Mouse (Mus musculus) bone marrow, adult 2 months (tissue): Measurements from ENCODE around the gene Snx9.

Experiments
- CTCF ChIP-seq: fragments of 200-500 bp; IDR thresholded peaks from 2 replicates; pipeline ENCODE4 v1.5.1; 2011; ENCODE audit warnings: low read length, control low read depth; ENCODE audit not compliant: control insufficient read depth, insufficient read depth
- POLR2A ChIP-seq: fragments of 200-500 bp; IDR thresholded peaks from 2 replicates; pipeline ENCODE4 v1.6.1; 2011; ENCODE audit warnings: low read depth, mild to moderate bottlenecking, control low read depth, low read length, borderline replicate concordance; ENCODE audit not compliant: control insufficient read depth

DNA sequence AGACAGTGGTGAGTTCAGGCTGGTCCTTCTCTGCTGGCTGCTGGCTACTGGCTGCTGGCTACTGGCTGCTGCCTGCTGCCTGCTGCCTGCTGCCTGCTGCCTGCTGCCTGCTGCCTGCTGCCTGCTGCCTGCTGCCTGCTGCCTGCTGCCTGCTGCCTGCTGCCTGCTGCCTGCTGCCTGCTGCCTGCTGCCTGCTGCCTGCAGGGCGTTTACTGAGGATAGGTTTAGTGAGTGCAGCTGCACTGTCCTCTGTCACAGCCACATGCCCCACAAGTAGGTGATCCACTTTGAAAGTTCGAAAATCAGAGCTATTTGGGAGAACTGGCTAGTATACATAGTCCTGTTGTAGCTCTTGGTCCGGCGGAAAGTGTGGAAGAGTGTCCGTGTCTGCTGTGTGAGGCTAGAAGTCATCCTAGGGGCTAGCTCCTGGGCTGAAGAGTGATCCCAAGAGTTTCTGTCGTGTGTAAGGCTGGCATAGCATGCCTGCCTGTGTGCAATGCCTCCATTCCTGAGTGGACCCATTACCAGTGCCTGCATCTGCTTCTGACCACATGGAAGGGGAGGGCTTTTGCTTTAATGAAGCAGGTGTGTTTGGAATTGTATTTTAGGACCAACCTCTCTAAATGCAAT lies 45.2 kb downstream of the Snx9 start:
- TF ChIP-seq CTCF (no peak), POLR2A (no peak)
